Mouse (Mus musculus) small intestine, adult 2 months (tissue): ENCODE results near the gene Rad9b.

Source experiments
- CTCF ChIP-seq: fragments of 200-500 bp; IDR thresholded peaks from 2 replicates; pipeline ENCODE4 v1.5.1; 2012; ENCODE audit warnings: low read depth, mild to moderate bottlenecking, control low read depth, inconsistent platforms, low read length, moderate library complexity, mixed read lengths; ENCODE audit not compliant: insufficient replicate concordance, insufficient read length; ENCODE audit errors: extremely low read depth
- POLR2A ChIP-seq: fragments of 200-500 bp; IDR thresholded peaks from 2 replicates; pipeline ENCODE4 v1.6.1; 2012; ENCODE audit warnings: low read depth, mild to moderate bottlenecking, control low read depth, inconsistent platforms, low read length, moderate library complexity

DNA sequence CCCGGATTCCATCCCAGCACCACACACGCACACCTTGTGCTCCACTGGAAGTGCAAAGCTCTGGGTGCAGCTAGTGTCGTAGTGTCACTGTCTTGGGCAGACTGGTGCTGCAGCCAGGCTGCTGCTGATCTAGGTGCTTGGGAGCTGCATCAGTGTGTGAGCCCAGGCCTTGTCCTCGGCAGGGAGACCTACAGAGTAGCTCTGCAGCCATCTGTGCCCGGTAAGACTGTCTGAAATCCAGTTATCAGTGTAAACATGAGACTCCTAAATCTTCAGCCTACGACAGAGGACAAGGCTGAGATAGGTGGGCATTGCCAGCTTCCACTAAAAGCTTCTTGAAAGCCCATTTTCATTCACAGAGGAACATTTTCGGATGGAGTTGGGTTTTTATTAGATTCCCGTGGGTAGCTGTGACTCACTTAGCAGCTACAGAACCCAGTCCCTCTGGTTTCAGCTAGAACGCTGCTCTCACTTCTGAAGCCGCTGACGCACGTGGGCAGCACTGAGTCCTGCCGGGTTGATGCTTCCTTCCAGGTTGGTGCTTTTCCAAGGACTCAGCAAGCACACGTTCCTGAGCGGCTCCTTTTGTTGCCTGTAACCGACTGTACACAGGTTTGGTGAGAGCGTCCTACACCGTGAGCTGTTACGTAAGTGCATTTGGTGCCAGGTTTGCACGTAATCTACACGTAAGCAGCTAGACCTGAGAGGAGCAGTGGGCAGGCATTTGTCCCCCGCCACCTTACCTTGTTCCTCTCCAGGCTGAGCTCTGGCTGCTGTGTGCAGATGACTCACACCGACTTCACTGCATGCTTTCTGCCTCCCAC, 29.2 kb downstream of the Rad9b start:
- TF ChIP-seq POLR2A (no peak), CTCF (no peak)
